Mouse (Mus musculus) brain, embryonic 14.5 days (tissue): ENCODE measurements around the gene Mcu. TPM values are rescaled to one million over a fixed set of nuclear protein-coding genes. Genes with fewer than 3 reads are reported as not detected.

Source experiments
- DNase-seq: peaks from one replicate; pipeline ENCODE4 v3.0.0-alpha.2; 2011; ENCODE audit warnings: low read depth
- CTCF ChIP-seq: fragments of 200-500 bp; IDR thresholded peaks from 2 replicates; pipeline ENCODE4 v1.5.1; 2012; ENCODE audit warnings: inconsistent platforms, mild to moderate bottlenecking, moderate library complexity, borderline replicate concordance; ENCODE audit not compliant: insufficient read depth, insufficient read length; ENCODE audit errors: extremely low read depth
- POLR2A ChIP-seq: fragments of 200-500 bp; IDR thresholded peaks from 2 replicates; pipeline ENCODE4 v1.6.1; 2012; ENCODE audit warnings: mild to moderate bottlenecking, inconsistent platforms, borderline replicate concordance; ENCODE audit not compliant: poor library complexity, insufficient read depth, insufficient read length, severe bottlenecking; ENCODE audit errors: extremely low read depth
- polyA plus RNA-seq: library from polyadenylated mRNA; depleted of rRNA; stranded (reverse); fragments of >200 nt; gene quantifications from 2 replicates; pipeline ENCODE4 v1.2.3, GENCODE M21; 2012

The Mcu gene
- polyA plus RNA-seq, 1 experiment, result 17.3 TPM

GRCm38 (mm10) chr10:59560126-59560525, 56.4 kb downstream of the Mcu start:
- no peak for DNase-seq
- no peak for TF ChIP-seq POLR2A
- no peak for TF ChIP-seq CTCF

GRCm38 (mm10) chr10:59558602-59559001, 57.9 kb downstream of the Mcu start:
- no peak for DNase-seq
- TF ChIP-seq POLR2A (no peak), CTCF (no peak)

- DNase-seq, result no peak
- TF ChIP-seq POLR2A (no peak), CTCF (no peak)
These were observed 58.3 kb downstream of the Mcu start for GRCm38 (mm10) chr10:59558164-59558563.

GRCm38 (mm10) chr10:59556541-59556940, 60.0 kb downstream of the Mcu start:
- TF ChIP-seq CTCF, result no peak
- no peak for TF ChIP-seq POLR2A
- DNase-seq, result no peak

- TF ChIP-seq POLR2A (no peak), CTCF (no peak; the same call in 1 of the 2 replicates)
These were observed 62.2 kb downstream of the Mcu start for GRCm38 (mm10) chr10:59554243-59554642.

GRCm38 (mm10) chr10:59552456-59552855, 64.0 kb downstream of the Mcu start:
- TF ChIP-seq POLR2A, result no peak
- TF ChIP-seq CTCF, result no peak
- peak; percentile 49 for DNase-seq

More at GRCm38 (mm10) chr10:59554243-59554642, 62.2 kb downstream of the Mcu start:
- no peak for DNase-seq

GRCm38 (mm10) chr10:59548768-59549333, 67.6 kb downstream of the Mcu start:
- TF ChIP-seq POLR2A (no peak), CTCF (no peak)
- no peak for DNase-seq

- TF ChIP-seq POLR2A (no peak), CTCF (no peak)
- DNase-seq, result no peak
These were observed 68.3 kb downstream of the Mcu start for GRCm38 (mm10) chr10:59548211-59548610.

- DNase-seq, result peak; percentile 57
- TF ChIP-seq CTCF (no peak), POLR2A (no peak)
These were observed 69.1 kb downstream of the Mcu start for GRCm38 (mm10) chr10:59547426-59547825.

- no peak for DNase-seq
- TF ChIP-seq CTCF (no peak), POLR2A (no peak)
These were observed 71.3 kb downstream of the Mcu start for GRCm38 (mm10) chr10:59545169-59545568.

- DNase-seq, result no peak
- TF ChIP-seq POLR2A (no peak), CTCF (no peak)
These were observed 73.1 kb downstream of the Mcu start for GRCm38 (mm10) chr10:59543351-59543750.

- no peak for DNase-seq
These were observed 75.0 kb downstream of the Mcu start for GRCm38 (mm10) chr10:59541466-59541865.

GRCm38 (mm10) chr10:59540596-59540995, 75.9 kb downstream of the Mcu start:
- TF ChIP-seq CTCF (no peak), POLR2A (no peak)

More at GRCm38 (mm10) chr10:59541466-59541865, 75.0 kb downstream of the Mcu start:
- TF ChIP-seq POLR2A, result no peak
- no peak for TF ChIP-seq CTCF

GRCm38 (mm10) chr10:59540081-59540480, 76.4 kb downstream of the Mcu start:
- no peak for DNase-seq
- TF ChIP-seq CTCF, result no peak
- no peak for TF ChIP-seq POLR2A

More at GRCm38 (mm10) chr10:59540596-59540995, 75.9 kb downstream of the Mcu start:
- DNase-seq, result no peak
